Mouse (Mus musculus) heart, embryonic 14.5 days (tissue): ENCODE data around the gene Kcnk18. TPM values are rescaled to one million over a fixed set of nuclear protein-coding genes. Genes with fewer than 3 reads are reported as not detected.

Source experiments
- ATAC-seq: fragments of 200-750 bp; cut with Nextera tagmentation; 2 replicates; pipeline ENCODE4 v1.8.0; 2017; ENCODE audit warnings: low read depth, moderate TSS enrichment; ENCODE audit not compliant: insufficient number of reproducible peaks, insufficient read depth, low FRiP score
- H3K27ac ChIP-seq, 2 experiments: fragments of 200-500 bp in 1 of 2; fragments of 300-500 bp in 1 of 2; sonication (generic) in 1 of 2; replicated peaks in 1 of 2; 2 replicates each; pipeline ENCODE4 v1.5.1; 2012 to 2014; ENCODE audit warnings: low read depth in 2 of 2, low read length in 2 of 2, control low read depth in 1 of 2, mild to moderate bottlenecking in 1 of 2, mixed read lengths in 1 of 2; ENCODE audit not compliant: control insufficient read depth in 1 of 2, insufficient read depth in 1 of 2
- H3K27me3 ChIP-seq: fragments of 300-500 bp; sonication (generic); 2 replicates; pipeline ENCODE4 v1.6.1; 2014; ENCODE audit warnings: mild to moderate bottlenecking, low read length, control low read depth; ENCODE audit not compliant: control insufficient read depth, insufficient read depth
- H3K36me3 ChIP-seq: fragments of 300-500 bp; sonication (generic); 2 replicates; pipeline ENCODE4 v1.6.1; 2014; ENCODE audit warnings: mild to moderate bottlenecking, control low read depth, low read length, mixed read lengths; ENCODE audit not compliant: control insufficient read depth, insufficient read depth
- H3K4me1 ChIP-seq, 2 experiments: fragments of 200-500 bp in 1 of 2; fragments of 300-500 bp in 1 of 2; sonication (generic) in 1 of 2; 2 replicates each; pipeline ENCODE4 v1.6.1; 2012 to 2014; ENCODE audit warnings: low read length in 2 of 2, control low read depth in 1 of 2, mixed read lengths in 1 of 2; ENCODE audit not compliant: control insufficient read depth in 2 of 2, insufficient read depth in 2 of 2
- H3K4me2 ChIP-seq: fragments of 300-500 bp; sonication (generic); 2 replicates; pipeline ENCODE4 v1.6.1; 2014; ENCODE audit warnings: mild to moderate bottlenecking, low read length
- H3K4me3 ChIP-seq, 2 experiments: fragments of 200-500 bp in 1 of 2; fragments of 300-500 bp in 1 of 2; sonication (generic) in 1 of 2; 2 replicates each; pipeline ENCODE4 v1.5.1; 2012 to 2014; ENCODE audit warnings: low read length in 2 of 2, mild to moderate bottlenecking in 2 of 2, control low read depth in 1 of 2, low read depth in 1 of 2, moderate library complexity in 1 of 2; ENCODE audit not compliant: control insufficient read depth in 1 of 2, insufficient read depth in 1 of 2
- H3K9ac ChIP-seq: fragments of 300-500 bp; sonication (generic); 2 replicates; pipeline ENCODE4 v1.6.1; 2014; ENCODE audit warnings: mild to moderate bottlenecking, low read length
- H3K9me3 ChIP-seq: fragments of 300-500 bp; sonication (generic); 2 replicates; pipeline ENCODE4 v1.6.1; 2016; ENCODE audit warnings: low read length, control low read depth; ENCODE audit not compliant: control insufficient read depth
- WGBS: fragments of 180-500 bp; shearing (Covaris S2); extraction: QIAGEN DNeasy Blood & Tissue Kit; methylation state at CpG from one replicate; pipeline ENCODE4 v1.1.7; 2014; 5-methylcytosine and 5-hydroxymethylcytosine counted together
- polyA plus RNA-seq: library from polyadenylated mRNA; unstranded; fragments of >200 nt; fragmentation: Nextera tagmentation; extraction: Ambion mirVana; gene quantifications from 2 replicates; pipeline ENCODE4 v1.2.1, GENCODE M21; 2014

The Kcnk18 gene
- polyA plus RNA-seq, 1 experiment from 2014 or later: not detected

GRCm38 (mm10) chr19:59248553-59249286, 29.7 kb downstream of the Kcnk18 start:
- Histone ChIP-seq H3K4me1 (no peaks in the 10 kb centered on the region), H3K9me3 (no peaks in the 10 kb centered on the region), H3K27me3 (no peaks in the 10 kb centered on the region), H3K27ac (no peak overlapping the region), H3K4me2 (no peak overlapping the region), H3K4me3 (no peak overlapping the region), H3K9ac (no peak overlapping the region), H3K36me3 (no peaks in the 10 kb centered on the region)
- no peak for ATAC-seq
- WGBS: 67% methylated on average over 11 of the region's 11 CpGs

- Histone ChIP-seq H3K9me3 (peaks cover 6% of the 10 kb centered on the region; the same call in 1 of the 2 replicates), H3K4me3 (no peak overlapping the region), H3K4me1 (no peaks in the 10 kb centered on the region), H3K36me3 (no peaks in the 10 kb centered on the region), H3K27ac (no peak overlapping the region), H3K4me2 (no peak overlapping the region), H3K9ac (no peak overlapping the region), H3K27me3 (no peaks in the 10 kb centered on the region)
- 52% methylated on average over 2 of the region's 2 CpGs for WGBS
- no peak for ATAC-seq
Measured at GRCm38 (mm10) chr19:59252651-59253050, 33.6 kb downstream of the Kcnk18 start.

- Histone ChIP-seq H3K4me2 (no peak overlapping the region), H3K4me1 (peaks cover 9 to 12% of the 10 kb centered on the region in 2 experiments), H3K27ac (no peak overlapping the region), H3K9me3 (peaks cover 6% of the 10 kb centered on the region; the same call in 1 of the 2 replicates), H3K27me3 (peaks cover 21% of the 10 kb centered on the region), H3K9ac (no peak overlapping the region), H3K36me3 (no peaks in the 10 kb centered on the region), H3K4me3 (no peak overlapping the region)
- 34% methylated on average over 5 of the region's 5 CpGs for WGBS
- ATAC-seq: no peak
Measured at GRCm38 (mm10) chr19:59259633-59260032, 40.6 kb downstream of the Kcnk18 start.

- peak within 1 kb of the TSS; percentile 76 for H3K4me2 ChIP-seq
- H3K4me3 ChIP-seq: peak within 1 kb of the TSS; percentile 39 to 45
- H3K4me1 ChIP-seq: peaks cover 9 to 12% of the 10 kb centered on the region in 2 experiments
- H3K27ac ChIP-seq: 0 out of 4 replicates have a peak within 1 kb of the TSS, but pooled peaks of 1 of the 2 experiments have one; percentile 2
- H3K9ac ChIP-seq: peak within 1 kb of the TSS; percentile 54
- under 1% methylated on average over 55 of the region's 55 CpGs for WGBS
- H3K9me3 ChIP-seq: peaks cover 6% of the 10 kb centered on the region; the same call in 1 of the 2 replicates
- peak; percentile 79 for ATAC-seq
- no peaks in the 10 kb centered on the region for H3K36me3 ChIP-seq
- peaks cover 21% of the 10 kb centered on the region for H3K27me3 ChIP-seq
Measured at GRCm38 (mm10) chr19:59260718-59261442, 41.9 kb downstream of the Kcnk18 start, which contains the start of gene Slc18a2. Slc18a2 (plus strand) TSS chr19:59260896.

- Histone ChIP-seq H3K4me2 (peak overlapping the region; percentile 76), H3K27me3 (peaks cover 21% of the 10 kb centered on the region), H3K36me3 (no peaks in the 10 kb centered on the region), H3K4me1 (peaks cover 9 to 12% of the 10 kb centered on the region in 2 experiments), H3K9me3 (peaks cover 5% of the 10 kb centered on the region; the same call in 1 of the 2 replicates), H3K9ac (no peak overlapping the region), H3K27ac (0 out of 4 replicates have a peak overlapping the region, but pooled peaks of 1 of the 2 experiments have one; percentile 2), H3K4me3 (peak overlapping the region; percentile 39 to 45)
- 36% methylated on average over 7 of the region's 7 CpGs for WGBS
- peak; percentile 36; the same call in 1 of the 2 replicates for ATAC-seq
Measured at GRCm38 (mm10) chr19:59261604-59262003, 42.6 kb downstream of the Kcnk18 start.

- ATAC-seq: no peak
- Histone ChIP-seq H3K4me1 (peaks cover 12 to 21% of the 10 kb centered on the region in 2 experiments), H3K9me3 (no peaks in the 10 kb centered on the region), H3K9ac (no peak overlapping the region), H3K27me3 (peaks cover 21% of the 10 kb centered on the region), H3K27ac (no peak overlapping the region), H3K4me3 (no peak overlapping the region), H3K4me2 (no peak overlapping the region), H3K36me3 (no peaks in the 10 kb centered on the region)
- 82% methylated on average over 9 of the region's 9 CpGs for WGBS
Measured at GRCm38 (mm10) chr19:59263171-59263570, 44.2 kb downstream of the Kcnk18 start.

GRCm38 (mm10) chr19:59264838-59265532, 46.0 kb downstream of the Kcnk18 start:
- peaks cover 14 to 21% of the 10 kb centered on the region in 2 experiments for H3K4me1 ChIP-seq
- H3K4me3 ChIP-seq: no peak overlapping the region
- H3K4me2 ChIP-seq: no peak overlapping the region
- no peak overlapping the region for H3K27ac ChIP-seq
- peaks cover 18% of the 10 kb centered on the region for H3K27me3 ChIP-seq
- no peak for ATAC-seq
- no peaks in the 10 kb centered on the region for H3K9me3 ChIP-seq
- no peaks in the 10 kb centered on the region for H3K36me3 ChIP-seq
- H3K9ac ChIP-seq: no peak overlapping the region
- 82% methylated on average over 9 of the region's 9 CpGs for WGBS
